Mouse (Mus musculus) stomach, postnatal 0 days (tissue): ENCODE results near the gene Gabpb2. TPM values are rescaled to one million over a fixed set of nuclear protein-coding genes. Genes with fewer than 3 reads are reported as not detected.

Experiments
- ATAC-seq: fragments of 200-750 bp; cut with Nextera tagmentation; 2 replicates; pipeline ENCODE4 v1.8.0; 2017; ENCODE audit not compliant: low FRiP score, low TSS enrichment
- DNase-seq: peaks from one replicate; pipeline ENCODE4 v3.0.0-alpha.2; 2016; ENCODE audit warnings: low spot score
- H3K27ac ChIP-seq: fragments of 300-500 bp; sonication (generic); replicated peaks from 2 replicates; pipeline ENCODE4 v1.5.1; 2014; ENCODE audit warnings: mild to moderate bottlenecking, control low read depth
- H3K27me3 ChIP-seq: fragments of 300-500 bp; sonication (generic); 2 replicates; pipeline ENCODE4 v1.6.1; 2014; ENCODE audit warnings: low read length; ENCODE audit not compliant: control insufficient read depth, insufficient read depth
- H3K36me3 ChIP-seq: fragments of 300-500 bp; sonication (generic); 2 replicates; pipeline ENCODE4 v1.6.1; 2014; ENCODE audit warnings: low read length, mixed read lengths; ENCODE audit not compliant: control insufficient read depth, insufficient read depth
- H3K4me1 ChIP-seq: fragments of 300-500 bp; sonication (generic); replicated peaks from 2 replicates; pipeline ENCODE4 v1.6.1; 2014; ENCODE audit warnings: antibody characterized with exemption; ENCODE audit not compliant: control insufficient read depth, insufficient read depth
- H3K4me2 ChIP-seq: fragments of 300-500 bp; sonication (generic); replicated peaks from 2 replicates; pipeline ENCODE4 v1.6.1; 2014; ENCODE audit warnings: low read depth, mild to moderate bottlenecking, control low read depth, moderate library complexity
- H3K4me3 ChIP-seq: fragments of 300-500 bp; sonication (generic); 2 replicates; pipeline ENCODE4 v1.5.1; 2014; ENCODE audit warnings: low read depth, low read length, control low read depth
- H3K9ac ChIP-seq: fragments of 300-500 bp; sonication (generic); 2 replicates; pipeline ENCODE4 v1.6.1; 2014; ENCODE audit warnings: mild to moderate bottlenecking, low read length, control low read depth, mixed read lengths
- H3K9me3 ChIP-seq: fragments of 300-500 bp; sonication (generic); 2 replicates; pipeline ENCODE4 v1.6.1; 2016; ENCODE audit warnings: low read length; ENCODE audit not compliant: control insufficient read depth
- CTCF ChIP-seq: IDR thresholded peaks from 2 replicates; pipeline ENCODE4 v1.5.1; 2016; ENCODE audit warnings: antibody characterized with exemption, low read depth, mild to moderate bottlenecking, moderate library complexity
- EP300 ChIP-seq: optimal IDR thresholded peaks from 2 replicates; pipeline ENCODE3; 2016; ENCODE audit warnings: antibody characterized with exemption
- WGBS: fragments of 180-500 bp; shearing (Covaris S2); extraction: QIAGEN DNeasy Blood & Tissue Kit; methylation state at CpG from one replicate; pipeline ENCODE4 v1.1.7; 2014; 5-methylcytosine and 5-hydroxymethylcytosine counted together
- polyA plus RNA-seq: library from polyadenylated mRNA; unstranded; fragments of >200 nt; fragmentation: Nextera tagmentation; extraction: Ambion mirVana; gene quantifications from 2 replicates; pipeline ENCODE4 v1.2.1, GENCODE M21; 2015

The Gabpb2 gene
- polyA plus RNA-seq, 1 experiment from 2014 or later, result 3.3 TPM

- H3K9ac ChIP-seq, result no peak overlapping the region
- no peak; the same call in 1 of the 2 replicates for ATAC-seq
- no peaks in the 10 kb centered on the region for H3K4me1 ChIP-seq
- no peaks in the 10 kb centered on the region for H3K9me3 ChIP-seq
- TF ChIP-seq EP300, result no peak
- 0 out of 2 replicates have a peak overlapping the region, but pooled peaks have one; percentile 18 for H3K27ac ChIP-seq
- no peak overlapping the region for H3K4me2 ChIP-seq
- 49% methylated on average over 2 of the region's 2 CpGs for WGBS
- H3K36me3 ChIP-seq, result peaks cover 26% of the 10 kb centered on the region
- no peak overlapping the region for H3K4me3 ChIP-seq
- peak; percentile 27 for DNase-seq
- H3K27me3 ChIP-seq, result no peaks in the 10 kb centered on the region
These were observed 21.9 kb downstream of the Gabpb2 start for GRCm38 (mm10) chr3:95195772-95196171.

- Histone ChIP-seq H3K4me3 (no peak overlapping the region), H3K9ac (no peak overlapping the region), H3K27ac (no peak overlapping the region), H3K27me3 (no peaks in the 10 kb centered on the region), H3K4me2 (no peak overlapping the region), H3K4me1 (no peaks in the 10 kb centered on the region), H3K9me3 (no peaks in the 10 kb centered on the region), H3K36me3 (peaks cover 25% of the 10 kb centered on the region)
- no peak for TF ChIP-seq EP300
- TF ChIP-seq CTCF, result no peak
- 44% methylated on average over 6 of the region's 6 CpGs for WGBS
- no peak for DNase-seq
- peak; percentile 62 for ATAC-seq
These were observed 23.0 kb downstream of the Gabpb2 start for GRCm38 (mm10) chr3:95194721-95195135.

- 87% methylated on average over 6 of the region's 6 CpGs for WGBS
- Histone ChIP-seq H3K27me3 (no peaks in the 10 kb centered on the region), H3K4me1 (no peaks in the 10 kb centered on the region), H3K9me3 (no peaks in the 10 kb centered on the region), H3K4me3 (no peak overlapping the region), H3K27ac (no peak overlapping the region), H3K4me2 (no peak overlapping the region), H3K36me3 (peaks cover 24% of the 10 kb centered on the region), H3K9ac (no peak overlapping the region)
- no peak for ATAC-seq
- no peak for DNase-seq
- TF ChIP-seq EP300, result no peak
These were observed 30.8 kb downstream of the Gabpb2 start for GRCm38 (mm10) chr3:95186888-95187287.

GRCm38 (mm10) chr3:95186100-95186499, 31.6 kb downstream of the Gabpb2 start:
- Histone ChIP-seq H3K27me3 (no peaks in the 10 kb centered on the region), H3K27ac (no peak overlapping the region), H3K36me3 (peaks cover 24% of the 10 kb centered on the region), H3K9ac (no peak overlapping the region), H3K4me1 (no peaks in the 10 kb centered on the region), H3K9me3 (no peaks in the 10 kb centered on the region), H3K4me3 (no peak overlapping the region), H3K4me2 (no peak overlapping the region)
- ATAC-seq (no peak), DNase-seq (no peak)
- no peak for TF ChIP-seq CTCF
- TF ChIP-seq EP300, result no peak
- WGBS, result 77% methylated on average over 2 of the region's 2 CpGs

GRCm38 (mm10) chr3:95184796-95185577, 32.7 kb downstream of the Gabpb2 start:
- no peak overlapping the region for H3K4me2 ChIP-seq

GRCm38 (mm10) chr3:95181841-95182240, 35.9 kb downstream of the Gabpb2 start:
- peaks cover 6% of the 10 kb centered on the region; the same call in 1 of the 2 replicates for H3K36me3 ChIP-seq
- no peak overlapping the region for H3K4me2 ChIP-seq
- no peak overlapping the region for H3K9ac ChIP-seq
- TF ChIP-seq EP300, result no peak
- TF ChIP-seq CTCF, result no peak
- no peaks in the 10 kb centered on the region for H3K4me1 ChIP-seq
- no peak overlapping the region for H3K27ac ChIP-seq
- ATAC-seq (no peak), DNase-seq (no peak)
- 59% methylated on average over 1 of the region's 1 CpGs for WGBS
- no peaks in the 10 kb centered on the region for H3K9me3 ChIP-seq
- no peaks in the 10 kb centered on the region for H3K27me3 ChIP-seq
- H3K4me3 ChIP-seq, result no peak overlapping the region

More at GRCm38 (mm10) chr3:95184796-95185577, 32.7 kb downstream of the Gabpb2 start:
- Histone ChIP-seq H3K27ac (no peak overlapping the region), H3K4me3 (no peak overlapping the region), H3K9ac (no peak overlapping the region), H3K4me1 (no peaks in the 10 kb centered on the region), H3K9me3 (no peaks in the 10 kb centered on the region), H3K36me3 (peaks cover 21% of the 10 kb centered on the region), H3K27me3 (no peaks in the 10 kb centered on the region)
- WGBS, result 86% methylated on average over 9 of the region's 9 CpGs
- TF ChIP-seq CTCF (no peak), EP300 (no peak)
- DNase-seq (no peak), ATAC-seq (no peak)
